Mouse (Mus musculus) midbrain, embryonic 15.5 days (tissue): ENCODE results near the gene Arsj. TPM values are rescaled to one million over a fixed set of nuclear protein-coding genes. Genes with fewer than 3 reads are reported as not detected.

Experiments
- ATAC-seq: fragments of 200-750 bp; cut with Nextera tagmentation; replicated peaks from 2 replicates; pipeline ENCODE4 v1.8.0; 2017; ENCODE audit warnings: moderate TSS enrichment
- H3K27ac ChIP-seq: fragments of 300-500 bp; sonication (generic); 2 replicates; pipeline ENCODE4 v1.5.1; 2015; ENCODE audit warnings: mild to moderate bottlenecking, inconsistent platforms
- H3K27me3 ChIP-seq: fragments of 300-500 bp; sonication (generic); replicated peaks from 2 replicates; pipeline ENCODE4 v1.6.1; 2015; ENCODE audit warnings: inconsistent platforms
- H3K36me3 ChIP-seq: fragments of 300-500 bp; sonication (generic); replicated peaks from 2 replicates; pipeline ENCODE4 v1.6.1; 2015; ENCODE audit warnings: inconsistent platforms
- H3K4me1 ChIP-seq: fragments of 300-500 bp; sonication (generic); 2 replicates; pipeline ENCODE4 v1.6.1; 2015; ENCODE audit warnings: inconsistent platforms
- H3K4me2 ChIP-seq: fragments of 300-500 bp; sonication (generic); 2 replicates; pipeline ENCODE4 v1.6.1; 2015; ENCODE audit warnings: inconsistent platforms, mild to moderate bottlenecking, moderate library complexity
- H3K4me3 ChIP-seq: fragments of 300-500 bp; sonication (generic); 2 replicates; pipeline ENCODE4 v1.5.1; 2015; ENCODE audit warnings: mild to moderate bottlenecking, inconsistent platforms
- H3K9ac ChIP-seq: fragments of 300-500 bp; sonication (generic); 2 replicates; pipeline ENCODE4 v1.6.1; 2015; ENCODE audit warnings: mild to moderate bottlenecking, inconsistent platforms
- H3K9me3 ChIP-seq: fragments of 300-500 bp; sonication (generic); 2 replicates; pipeline ENCODE4 v1.6.1; 2016; ENCODE audit warnings: inconsistent platforms
- WGBS: fragments of 180-500 bp; shearing (Covaris S2); methylation state at CpG from one replicate; pipeline ENCODE4 v1.1.7; 2015; ENCODE audit warnings: mixed read lengths; 5-methylcytosine and 5-hydroxymethylcytosine counted together
- polyA plus RNA-seq: library from polyadenylated mRNA; unstranded; fragments of >200 nt; fragmentation: Nextera tagmentation; extraction: Ambion mirVana; gene quantifications from 2 replicates; pipeline ENCODE4 v1.2.1, GENCODE M21; 2015

The Arsj gene
- polyA plus RNA-seq, 1 experiment from 2014 or later: 0.39 TPM

DNA sequence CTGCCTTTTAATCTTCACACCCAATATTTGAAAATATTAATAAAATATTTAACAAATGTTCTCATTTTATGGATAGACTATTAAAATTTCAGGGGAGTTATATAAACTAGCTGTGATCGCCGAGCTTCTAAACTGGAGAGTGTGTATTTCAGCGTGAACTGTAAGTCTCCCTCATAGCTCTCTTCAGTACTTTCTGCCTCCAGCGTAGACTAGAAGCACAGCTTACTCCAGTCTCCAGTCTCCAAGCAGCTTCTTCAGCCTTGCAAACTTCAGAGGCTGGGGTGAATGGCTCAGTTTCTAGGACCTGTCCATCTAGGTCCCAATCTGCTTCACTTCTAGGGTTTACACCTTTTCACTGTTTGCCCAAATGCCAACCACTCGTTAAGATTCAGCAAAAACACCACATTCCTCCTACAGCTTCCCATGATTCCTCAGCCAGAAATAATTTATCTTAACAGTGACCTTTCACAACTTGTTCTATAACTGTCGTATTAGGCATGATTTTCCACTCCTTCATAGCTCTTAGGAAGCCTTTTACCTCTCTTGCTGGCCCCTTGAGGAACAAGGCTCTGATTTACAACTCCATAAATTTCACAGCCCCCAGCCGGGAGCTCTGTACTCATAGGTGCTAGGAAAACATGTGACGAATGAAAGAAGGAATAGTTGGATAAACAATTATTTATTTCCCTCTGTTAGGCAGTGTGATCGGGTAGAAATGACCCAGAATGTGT is 9.5 kb downstream of the Arsj start:
- Histone ChIP-seq H3K4me1 (no peaks in the 10 kb centered on the region), H3K27ac (no peak overlapping the region), H3K9me3 (no peaks in the 10 kb centered on the region), H3K4me3 (no peak overlapping the region), H3K9ac (no peak overlapping the region), H3K4me2 (no peak overlapping the region), H3K27me3 (no peaks in the 10 kb centered on the region), H3K36me3 (no peaks in the 10 kb centered on the region)
- WGBS: 75% methylated on average over 9 of the region's 9 CpGs
- no peak for ATAC-seq

DNA sequence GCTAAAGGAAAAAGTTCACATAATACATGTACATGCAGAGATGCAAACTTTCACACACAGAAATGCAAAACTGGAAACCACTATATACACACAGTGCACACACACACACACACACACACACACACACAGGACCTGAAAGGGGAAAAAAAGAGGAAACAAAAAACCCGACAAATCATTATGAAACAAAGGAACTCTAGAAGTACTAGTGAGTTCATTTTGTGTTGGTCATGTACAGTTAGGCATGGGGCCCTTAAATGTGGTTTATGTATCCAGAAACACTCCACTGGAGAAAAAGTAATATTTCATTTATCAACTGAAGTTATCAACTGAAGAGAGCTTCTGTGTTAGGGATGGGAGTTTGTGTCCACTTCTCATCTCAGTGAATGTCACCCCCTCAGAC is 10.2 kb downstream of the Arsj start:
- Histone ChIP-seq H3K9me3 (no peaks in the 10 kb centered on the region), H3K36me3 (no peaks in the 10 kb centered on the region), H3K4me3 (no peak overlapping the region), H3K4me1 (no peaks in the 10 kb centered on the region), H3K4me2 (no peak overlapping the region), H3K27me3 (no peaks in the 10 kb centered on the region), H3K9ac (no peak overlapping the region), H3K27ac (no peak overlapping the region)
- ATAC-seq: no peak
- WGBS: 81% methylated on average over 1 of the region's 1 CpGs

DNA sequence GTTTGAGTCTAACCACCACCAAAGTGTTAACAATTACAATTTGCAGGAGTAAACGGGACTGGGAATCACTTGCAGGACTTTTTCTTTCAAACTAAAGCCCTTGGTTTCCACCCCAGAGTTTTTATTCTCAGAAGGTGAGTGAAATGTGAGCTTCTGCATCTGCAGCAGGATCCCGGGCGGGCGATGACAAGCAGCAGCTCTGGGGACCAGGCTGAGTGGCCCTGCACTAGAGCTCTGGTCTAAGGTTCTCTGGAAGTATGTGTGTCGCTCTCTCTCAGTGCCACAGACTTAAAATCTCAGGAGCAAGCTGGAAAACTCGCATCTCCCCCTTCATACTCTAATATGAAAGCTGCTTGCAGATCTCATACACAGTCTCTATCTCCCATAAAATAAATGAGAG is 15.8 kb downstream of the Arsj start:
- H3K9me3 ChIP-seq: no peaks in the 10 kb centered on the region
- H3K27me3 ChIP-seq: no peaks in the 10 kb centered on the region
- no peak overlapping the region for H3K9ac ChIP-seq
- no peaks in the 10 kb centered on the region for H3K4me1 ChIP-seq
- H3K36me3 ChIP-seq: no peaks in the 10 kb centered on the region
- WGBS: 82% methylated on average over 6 of the region's 6 CpGs
- no peak overlapping the region for H3K4me2 ChIP-seq
- H3K27ac ChIP-seq: no peak overlapping the region
- ATAC-seq: no peak
- no peak overlapping the region for H3K4me3 ChIP-seq

DNA sequence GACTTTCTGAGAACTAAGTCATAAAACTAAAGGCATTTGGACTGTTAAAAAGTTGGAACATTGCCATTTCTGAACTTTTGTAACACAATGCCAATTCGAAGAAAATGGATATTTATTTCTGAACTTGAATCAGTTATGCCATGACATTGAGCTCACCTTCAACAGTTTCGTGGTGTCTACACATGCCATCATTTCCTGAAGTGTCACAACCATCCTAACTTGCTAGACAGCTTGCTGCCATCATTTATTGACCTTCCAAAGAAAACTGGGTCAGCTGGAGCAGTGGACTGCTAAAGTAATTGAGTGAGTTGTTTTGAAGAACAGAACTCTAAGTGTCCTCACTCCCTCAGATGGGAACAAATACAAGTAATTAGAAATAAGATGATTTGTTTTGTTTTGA is 16.2 kb downstream of the Arsj start:
- Histone ChIP-seq H3K4me1 (no peaks in the 10 kb centered on the region), H3K27ac (no peak overlapping the region), H3K9ac (no peak overlapping the region), H3K4me3 (no peak overlapping the region), H3K27me3 (no peaks in the 10 kb centered on the region), H3K9me3 (no peaks in the 10 kb centered on the region), H3K4me2 (no peak overlapping the region), H3K36me3 (no peaks in the 10 kb centered on the region)
- ATAC-seq: no peak
- WGBS: 71% methylated on average over 2 of the region's 2 CpGs

DNA sequence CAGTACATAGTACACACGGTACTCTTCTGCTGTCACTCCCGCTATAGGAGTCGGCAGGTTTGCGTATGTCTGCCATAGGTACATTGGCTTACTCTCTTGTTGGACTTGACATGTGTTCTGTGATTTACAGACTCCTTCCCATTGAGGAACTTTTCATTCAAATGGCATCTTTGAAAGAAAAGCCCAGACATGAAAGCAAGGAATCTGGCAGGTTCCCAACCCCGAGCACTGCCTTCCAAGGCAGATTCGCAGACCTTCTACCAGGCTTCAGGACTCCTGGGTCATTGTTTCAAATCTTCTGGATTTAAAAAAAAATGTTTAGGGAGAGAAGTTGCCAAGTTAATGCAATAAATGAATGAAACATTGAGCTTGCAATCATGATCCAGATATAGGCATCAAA is 19.8 kb downstream of the Arsj start:
- Histone ChIP-seq H3K4me2 (no peak overlapping the region), H3K36me3 (no peaks in the 10 kb centered on the region), H3K27ac (no peak overlapping the region), H3K9me3 (no peaks in the 10 kb centered on the region), H3K4me1 (no peaks in the 10 kb centered on the region), H3K27me3 (no peaks in the 10 kb centered on the region), H3K4me3 (no peak overlapping the region), H3K9ac (no peak overlapping the region)
- WGBS: 86% methylated on average over 6 of the region's 6 CpGs
- ATAC-seq: no peak

DNA sequence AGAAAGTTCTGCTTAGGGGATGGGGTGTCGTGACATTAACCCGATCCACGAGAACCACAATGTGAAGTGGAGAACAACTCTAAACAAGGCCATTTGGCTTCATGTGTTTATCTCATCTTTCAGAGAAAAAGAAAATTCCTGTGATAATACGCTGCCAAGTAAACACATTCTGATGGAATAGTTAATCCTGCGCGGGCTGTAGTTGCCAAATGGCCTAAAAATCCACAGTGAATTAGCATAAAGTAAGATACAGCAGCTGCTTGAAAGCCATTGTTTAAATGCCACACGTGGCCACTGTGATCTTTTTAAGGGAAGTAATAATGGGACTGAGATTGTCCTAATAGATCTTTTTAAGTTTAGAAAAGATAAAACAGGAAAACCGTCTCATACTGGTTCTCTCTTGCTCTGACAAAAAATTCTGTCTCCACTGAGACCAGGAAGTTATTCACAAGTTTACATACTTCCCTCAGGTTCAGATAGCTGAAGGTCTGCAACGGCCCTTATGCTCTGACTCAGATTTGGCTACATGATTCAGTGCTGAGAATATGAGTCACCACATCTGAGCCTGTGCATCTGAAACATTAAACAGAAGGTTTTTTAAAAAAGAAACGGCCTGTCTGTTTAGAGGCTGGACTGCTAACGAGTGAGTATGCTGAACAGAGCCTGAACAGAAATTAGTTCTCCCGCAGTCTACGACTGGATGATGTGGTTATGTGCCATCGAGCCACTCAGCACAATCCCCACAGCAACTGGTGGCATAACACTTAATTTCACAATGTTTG is 21.4 kb downstream of the Arsj start:
- no peak for ATAC-seq
- H3K4me3 ChIP-seq: no peak overlapping the region
- no peak overlapping the region for H3K4me2 ChIP-seq
- H3K9ac ChIP-seq: no peak overlapping the region
- no peaks in the 10 kb centered on the region for H3K36me3 ChIP-seq
- no peaks in the 10 kb centered on the region for H3K4me1 ChIP-seq
- no peaks in the 10 kb centered on the region for H3K27me3 ChIP-seq
- no peak overlapping the region for H3K27ac ChIP-seq
- 68% methylated on average over 14 of the region's 14 CpGs for WGBS
- H3K9me3 ChIP-seq: no peaks in the 10 kb centered on the region

DNA sequence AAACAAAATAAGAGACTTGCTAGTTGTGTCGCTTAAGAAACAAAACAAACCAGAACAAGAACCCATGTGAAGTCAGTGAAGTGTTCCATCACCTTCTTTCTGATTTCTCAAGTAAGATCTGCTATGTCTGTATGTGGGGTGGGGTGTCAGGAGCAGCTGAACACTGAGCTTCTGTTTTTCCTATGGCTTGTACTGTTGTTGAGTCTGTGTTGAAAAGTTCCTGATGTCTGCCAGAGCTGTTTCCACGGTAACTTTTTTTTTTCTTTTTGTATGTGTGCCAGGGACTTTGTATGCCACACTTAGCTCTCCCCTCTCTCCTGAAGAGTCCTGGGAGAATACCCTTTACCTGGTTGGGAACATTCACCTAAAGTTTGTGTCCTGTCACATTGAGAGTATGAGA is 34.0 kb downstream of the Arsj start:
- H3K27ac ChIP-seq: no peak overlapping the region
- no peaks in the 10 kb centered on the region for H3K36me3 ChIP-seq
- H3K27me3 ChIP-seq: no peaks in the 10 kb centered on the region
- ATAC-seq: no peak
- no peaks in the 10 kb centered on the region for H3K4me1 ChIP-seq
- H3K9me3 ChIP-seq: no peaks in the 10 kb centered on the region
- H3K9ac ChIP-seq: no peak overlapping the region
- no peak overlapping the region for H3K4me3 ChIP-seq
- no peak overlapping the region for H3K4me2 ChIP-seq
- 74% methylated on average over 2 of the region's 2 CpGs for WGBS

DNA sequence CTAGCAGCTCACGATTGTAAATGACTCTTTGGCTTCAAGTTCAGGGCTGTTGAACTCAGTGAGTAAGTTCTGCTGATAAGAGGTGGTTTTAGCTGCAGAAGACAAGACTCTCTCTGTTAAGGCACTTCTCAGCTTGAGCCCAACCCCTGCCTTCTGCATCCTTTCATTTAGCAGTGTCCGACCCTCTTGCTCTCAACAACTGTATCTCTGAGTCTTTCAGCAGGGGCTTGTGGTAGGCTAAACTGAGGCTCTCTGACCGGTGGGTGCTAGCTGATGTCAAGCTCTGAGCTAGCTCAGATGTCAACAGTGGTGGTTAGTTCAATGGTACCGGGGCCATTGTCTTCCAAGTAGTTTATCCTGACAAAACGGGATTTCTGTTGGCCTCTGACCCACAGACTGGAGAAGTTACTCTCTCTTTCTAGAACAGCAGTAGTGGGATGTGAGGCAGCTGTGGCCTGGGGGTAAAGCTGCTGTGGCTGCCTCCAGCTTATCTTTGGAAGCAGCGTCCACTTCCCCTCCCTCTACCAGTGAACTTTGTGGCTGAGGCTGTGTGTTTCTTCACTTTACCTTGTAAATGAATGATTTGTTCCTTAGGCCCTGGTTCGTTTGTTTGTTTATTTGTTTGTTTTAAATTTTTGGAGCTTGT is 34.6 kb downstream of the Arsj start:
- H3K36me3 ChIP-seq: no peaks in the 10 kb centered on the region
- 72% methylated on average over 7 of the region's 7 CpGs for WGBS
- no peak overlapping the region for H3K4me3 ChIP-seq
- H3K4me2 ChIP-seq: no peak overlapping the region
- no peaks in the 10 kb centered on the region for H3K4me1 ChIP-seq
- H3K9me3 ChIP-seq: no peaks in the 10 kb centered on the region
- ATAC-seq: no peak
- no peak overlapping the region for H3K27ac ChIP-seq
- H3K27me3 ChIP-seq: no peaks in the 10 kb centered on the region
- no peak overlapping the region for H3K9ac ChIP-seq

DNA sequence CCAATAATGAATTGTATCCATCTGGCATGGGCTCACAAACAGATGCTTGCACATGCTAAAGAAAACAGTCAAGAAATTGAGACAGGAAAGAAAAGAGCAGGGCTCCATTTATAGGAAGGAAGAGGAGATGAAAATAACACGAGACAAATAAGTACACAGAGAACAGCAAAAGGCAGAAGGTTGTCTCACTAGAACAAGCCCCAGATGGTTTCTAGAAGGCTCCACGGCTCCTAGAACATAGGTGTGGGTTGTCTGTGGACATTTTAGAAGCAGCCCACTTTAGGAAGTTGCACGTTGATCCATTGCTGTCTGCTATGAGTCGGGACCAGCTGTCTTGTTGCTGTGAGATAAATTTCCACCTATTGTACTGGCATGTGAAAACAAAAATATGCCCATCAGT is 37.2 kb downstream of the Arsj start:
- H3K4me1 ChIP-seq: no peaks in the 10 kb centered on the region
- WGBS: 87% methylated on average over 4 of the region's 4 CpGs
- no peak for ATAC-seq
- H3K4me3 ChIP-seq: no peak overlapping the region
- H3K9me3 ChIP-seq: no peaks in the 10 kb centered on the region
- no peak overlapping the region for H3K9ac ChIP-seq
- H3K27ac ChIP-seq: no peak overlapping the region
- no peaks in the 10 kb centered on the region for H3K36me3 ChIP-seq
- no peaks in the 10 kb centered on the region for H3K27me3 ChIP-seq
- H3K4me2 ChIP-seq: no peak overlapping the region

DNA sequence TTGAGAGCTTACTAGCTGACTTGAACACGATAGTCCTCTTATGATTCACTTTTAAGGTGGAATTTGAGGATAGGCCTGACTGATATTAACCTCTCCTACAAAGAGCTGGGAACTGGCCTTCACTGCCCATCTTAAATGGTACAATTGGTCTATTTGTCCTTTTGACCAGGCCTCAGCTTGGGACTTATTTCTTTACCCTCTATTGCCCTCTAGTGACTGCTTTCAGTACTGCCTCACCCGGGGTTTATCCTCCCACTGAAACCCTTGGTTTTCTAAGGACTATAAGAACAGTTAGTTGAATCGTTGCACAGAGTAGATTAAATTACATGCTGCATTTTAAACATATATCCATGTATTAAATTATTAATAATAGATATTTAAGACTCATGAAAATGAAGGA is 39.4 kb downstream of the Arsj start:
- H3K4me3 ChIP-seq: no peak overlapping the region
- no peaks in the 10 kb centered on the region for H3K27me3 ChIP-seq
- H3K27ac ChIP-seq: no peak overlapping the region
- no peak overlapping the region for H3K9ac ChIP-seq
- H3K9me3 ChIP-seq: no peaks in the 10 kb centered on the region
- 25% methylated on average over 3 of the region's 3 CpGs for WGBS
- H3K4me2 ChIP-seq: no peak overlapping the region
- 0 out of 2 replicates have a peak, but pooled peaks have one; percentile 39 for ATAC-seq
- no peaks in the 10 kb centered on the region for H3K36me3 ChIP-seq
- no peaks in the 10 kb centered on the region for H3K4me1 ChIP-seq

DNA sequence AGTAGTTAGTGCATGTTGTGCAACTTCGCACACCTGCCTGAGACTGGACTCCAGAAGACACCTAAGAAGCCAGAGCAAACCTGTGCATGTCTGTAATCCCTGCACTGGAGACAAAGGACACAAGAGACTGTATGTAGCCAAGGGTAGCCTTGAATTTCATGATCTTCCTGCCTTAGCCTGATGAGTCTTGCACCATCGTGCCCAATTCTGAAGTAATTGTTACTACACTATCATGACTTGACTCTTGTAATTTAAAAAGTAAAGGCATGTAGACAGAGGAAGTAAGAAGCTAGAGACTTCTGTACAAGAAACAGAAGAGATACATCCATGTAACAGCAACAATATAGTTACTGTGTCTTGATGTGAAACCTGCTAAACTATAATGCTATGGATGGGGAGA is 40.7 kb downstream of the Arsj start:
- no peaks in the 10 kb centered on the region for H3K27me3 ChIP-seq
- H3K4me2 ChIP-seq: no peak overlapping the region
- no peaks in the 10 kb centered on the region for H3K4me1 ChIP-seq
- no peak overlapping the region for H3K27ac ChIP-seq
- no peak overlapping the region for H3K9ac ChIP-seq
- WGBS: 90% methylated on average over 2 of the region's 2 CpGs
- no peaks in the 10 kb centered on the region for H3K9me3 ChIP-seq
- H3K4me3 ChIP-seq: no peak overlapping the region
- ATAC-seq: no peak
- no peaks in the 10 kb centered on the region for H3K36me3 ChIP-seq

DNA sequence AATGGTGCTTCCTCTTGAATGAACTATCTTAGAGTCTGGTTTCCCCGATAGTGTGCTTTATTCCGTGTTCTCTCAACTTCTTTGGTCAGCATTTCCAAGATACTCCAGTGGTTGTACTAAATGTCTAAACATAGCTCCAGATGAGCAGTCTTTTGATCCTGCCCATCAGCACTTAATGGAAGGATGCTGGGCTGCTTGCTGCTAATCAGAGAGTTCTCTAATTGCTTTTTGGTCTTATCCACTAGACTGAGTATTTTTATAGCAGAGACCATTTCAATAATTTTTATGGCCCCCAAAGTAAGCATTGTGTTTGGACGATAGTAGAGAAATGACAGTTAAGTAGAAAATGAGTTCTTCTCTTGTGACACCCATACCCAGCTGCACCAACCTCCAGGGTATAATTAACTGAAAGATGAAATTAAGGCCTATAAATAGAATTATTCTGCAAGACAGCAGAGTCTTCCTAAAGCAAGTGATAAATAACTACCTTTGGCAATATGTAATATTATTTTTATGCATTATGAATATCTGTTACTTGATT is 67.1 kb downstream of the Arsj start:
- no peak overlapping the region for H3K4me3 ChIP-seq
- H3K4me2 ChIP-seq: no peak overlapping the region
- H3K27ac ChIP-seq: no peak overlapping the region
- no peaks in the 10 kb centered on the region for H3K27me3 ChIP-seq
- H3K4me1 ChIP-seq: no peaks in the 10 kb centered on the region
- no peak overlapping the region for H3K9ac ChIP-seq
- no peak for ATAC-seq
- no peaks in the 10 kb centered on the region for H3K36me3 ChIP-seq
- 87% methylated on average over 3 of the region's 3 CpGs for WGBS
- no peaks in the 10 kb centered on the region for H3K9me3 ChIP-seq
